Mouse (Mus musculus) cerebellum, adult 9-11 months (tissue): ENCODE measurements around the gene Zfp42.
"Not testable (repeated sequence)": the region's sequence is repeated elsewhere in the genome, so short reads cannot be mapped to it uniquely, and the experiment has no call there.

Source experiments
- DNase-seq: peaks from one replicate; pipeline ENCODE4 v3.0.0; 2022

Zfp42 gene

GRCm38 (mm10) chr8:43306896-43307295 lies at the start of gene Zfp42:
Zfp42 (minus strand) TSS chr8:43306980.
- DNase-seq, result no peak

- no peak for DNase-seq
Measured at GRCm38 (mm10) chr8:43356069-43356770, 49.4 kb upstream of the Zfp42 start.

GRCm38 (mm10) chr8:43352241-43352640 lies 45.5 kb upstream of the Zfp42 start:
- DNase-seq, result not testable (repeated sequence)

- no peak for DNase-seq
Measured at GRCm38 (mm10) chr8:43338555-43338954, 31.8 kb upstream of the Zfp42 start.

GRCm38 (mm10) chr8:43333465-43333864 lies 26.7 kb upstream of the Zfp42 start:
- no peak for DNase-seq

GRCm38 (mm10) chr8:43331657-43332056 lies 24.9 kb upstream of the Zfp42 start:
- DNase-seq, result no peak

- DNase-seq, result no peak
Measured at GRCm38 (mm10) chr8:43329913-43330705, 23.3 kb upstream of the Zfp42 start.

GRCm38 (mm10) chr8:43328666-43329065 lies 21.9 kb upstream of the Zfp42 start:
- DNase-seq, result no peak

- DNase-seq, result no peak
Measured at GRCm38 (mm10) chr8:43320771-43321170, 14.0 kb upstream of the Zfp42 start.

GRCm38 (mm10) chr8:43308213-43308612 lies 1.4 kb upstream of the Zfp42 start:
- DNase-seq, result no peak

GRCm38 (mm10) chr8:43305676-43306075 lies 1.1 kb downstream of the Zfp42 start:
- DNase-seq, result no peak

GRCm38 (mm10) chr8:43299796-43300195 lies 7.0 kb downstream of the Zfp42 start:
- DNase-seq, result no peak

GRCm38 (mm10) chr8:43295826-43296225 lies 11.0 kb downstream of the Zfp42 start:
- DNase-seq, result no peak

GRCm38 (mm10) chr8:43294191-43294590 lies 12.6 kb downstream of the Zfp42 start:
- DNase-seq, result no peak

- DNase-seq, result no peak
Measured at GRCm38 (mm10) chr8:43290424-43291111, 16.2 kb downstream of the Zfp42 start.

- no peak for DNase-seq
Measured at GRCm38 (mm10) chr8:43289781-43290180, 17.0 kb downstream of the Zfp42 start.

- DNase-seq, result no peak
Measured at GRCm38 (mm10) chr8:43288840-43289239, 17.9 kb downstream of the Zfp42 start.

GRCm38 (mm10) chr8:43287456-43287855 lies 19.3 kb downstream of the Zfp42 start:
- no peak for DNase-seq

- DNase-seq, result no peak
Measured at GRCm38 (mm10) chr8:43283231-43283630, 23.5 kb downstream of the Zfp42 start.

GRCm38 (mm10) chr8:43278397-43278796 lies 28.4 kb downstream of the Zfp42 start:
- DNase-seq, result no peak

- no peak for DNase-seq
Measured at GRCm38 (mm10) chr8:43260961-43261360, 45.8 kb downstream of the Zfp42 start.

GRCm38 (mm10) chr8:43257886-43258285 lies 48.9 kb downstream of the Zfp42 start:
- no peak for DNase-seq

GRCm38 (mm10) chr8:43255695-43256094 lies 51.1 kb downstream of the Zfp42 start:
- DNase-seq, result no peak

- no peak for DNase-seq
Measured at GRCm38 (mm10) chr8:43251653-43252052, 55.1 kb downstream of the Zfp42 start.
